Mouse (Mus musculus): ENCODE results near the gene Zdhhc23. TPM values are rescaled to one million over a fixed set of nuclear protein-coding genes. Genes with fewer than 3 reads are reported as not detected.

Gene Zdhhc23
- total and polyA plus RNA-seq, 3 experiments: 0.33 to 1.1 (median 1.1) TPM

DNA sequence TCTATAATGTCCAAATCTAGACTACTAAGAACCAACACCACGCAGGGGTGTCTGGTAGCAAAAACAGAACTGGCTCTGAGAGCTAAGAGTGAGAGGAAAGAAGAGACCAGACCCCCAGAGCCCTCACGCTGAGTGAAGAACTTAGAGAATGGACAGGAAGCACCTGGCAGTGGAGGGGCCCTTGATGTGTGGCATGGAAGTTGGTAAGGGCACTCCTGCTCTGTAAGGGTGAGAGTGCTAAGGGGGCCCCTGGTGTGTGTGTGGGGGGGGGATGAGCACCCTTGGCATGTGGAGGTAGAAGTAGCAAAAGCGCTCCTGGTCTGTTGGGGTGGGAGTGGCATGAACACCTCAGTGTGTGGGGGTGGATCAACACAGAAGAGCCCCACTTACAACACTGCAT, 9.2 kb downstream of the Zdhhc23 start:
- DNase-seq: no peak

DNA sequence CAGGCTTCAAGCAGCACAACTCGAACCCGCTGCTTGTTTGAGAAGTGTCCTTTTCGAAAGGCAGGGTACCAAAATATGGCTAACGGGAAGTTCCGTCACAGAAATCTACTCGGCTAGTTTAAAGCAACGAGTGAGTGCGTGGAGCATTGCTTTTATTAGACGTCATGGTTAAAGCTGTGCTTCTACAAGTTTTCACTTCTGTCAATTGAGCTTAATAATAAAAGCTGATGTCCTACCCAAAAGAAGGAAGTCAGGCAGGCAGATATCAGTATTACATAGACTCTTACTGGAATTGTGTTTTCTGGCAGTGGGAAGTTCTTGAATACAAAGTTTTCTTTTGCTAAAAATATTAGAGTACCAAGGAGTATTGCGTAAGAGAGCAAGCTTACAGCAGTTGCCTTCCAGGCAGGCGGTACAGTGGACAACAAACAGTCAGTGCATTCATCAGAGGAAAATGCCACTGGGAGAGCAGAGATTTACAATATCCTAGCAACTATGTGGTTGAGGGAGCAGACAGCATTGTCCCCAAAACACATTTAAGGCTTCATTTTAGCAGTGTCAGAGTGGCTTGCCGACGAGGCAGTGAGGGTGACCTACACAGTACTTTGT, 13.7 kb downstream of the Zdhhc23 start:
- no peak for DNase-seq

DNA sequence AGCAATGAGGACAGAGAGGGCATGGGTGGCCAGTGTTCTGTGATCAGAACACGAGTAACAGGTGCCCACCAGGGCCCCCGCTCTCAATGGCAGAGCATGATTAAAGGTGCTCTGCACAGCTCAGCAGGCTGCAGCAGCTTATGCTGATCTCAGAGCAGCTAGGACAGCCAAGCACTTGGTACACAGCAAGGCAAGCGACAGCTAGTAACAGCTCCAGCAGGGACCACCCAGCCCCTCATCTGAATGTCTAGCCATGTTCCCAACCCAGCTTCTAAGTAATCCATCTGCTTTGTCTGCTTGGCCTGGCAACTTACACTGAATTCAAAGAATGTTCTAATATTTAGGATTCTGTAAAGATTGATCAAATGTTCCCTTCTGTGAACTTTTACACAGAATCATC, 15.8 kb downstream of the Zdhhc23 start:
- no peak for DNase-seq

GRCm38 (mm10) chr16:43963291-43963690, 16.3 kb downstream of the Zdhhc23 start:
- no peak for DNase-seq

GRCm38 (mm10) chr16:43958038-43958437, 21.6 kb downstream of the Zdhhc23 start:
- no peak for DNase-seq

DNA sequence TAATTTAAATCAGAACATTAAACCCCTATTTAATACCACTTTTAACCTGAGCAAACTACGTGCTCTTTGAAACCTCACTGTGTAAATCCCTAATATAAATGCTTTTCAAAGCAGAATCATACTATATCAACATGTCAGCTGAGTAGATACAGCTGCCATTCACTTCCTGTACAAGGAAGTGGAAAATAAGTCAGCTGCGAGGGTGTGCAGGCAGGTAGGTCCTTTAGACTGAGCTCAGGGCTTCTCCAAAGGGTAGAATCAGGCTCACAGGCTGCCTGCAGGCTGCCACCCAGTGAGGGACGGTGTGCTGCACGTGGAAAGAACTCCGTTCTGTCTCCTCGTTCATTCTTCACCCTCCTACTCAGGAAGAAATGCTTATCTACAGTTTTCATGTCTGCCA, 24.7 kb downstream of the Zdhhc23 start:
- DNase-seq: no peak

- DNase-seq: no peak
These were observed 28.0 kb downstream of the Zdhhc23 start for GRCm38 (mm10) chr16:43951591-43951990.

GRCm38 (mm10) chr16:43945869-43946268, 33.7 kb downstream of the Zdhhc23 start:
- no peak for DNase-seq

GRCm38 (mm10) chr16:43945351-43945750, 34.2 kb downstream of the Zdhhc23 start:
- DNase-seq: no peak

- DNase-seq: no peak
These were observed 38.7 kb downstream of the Zdhhc23 start for GRCm38 (mm10) chr16:43940846-43941245.

DNA sequence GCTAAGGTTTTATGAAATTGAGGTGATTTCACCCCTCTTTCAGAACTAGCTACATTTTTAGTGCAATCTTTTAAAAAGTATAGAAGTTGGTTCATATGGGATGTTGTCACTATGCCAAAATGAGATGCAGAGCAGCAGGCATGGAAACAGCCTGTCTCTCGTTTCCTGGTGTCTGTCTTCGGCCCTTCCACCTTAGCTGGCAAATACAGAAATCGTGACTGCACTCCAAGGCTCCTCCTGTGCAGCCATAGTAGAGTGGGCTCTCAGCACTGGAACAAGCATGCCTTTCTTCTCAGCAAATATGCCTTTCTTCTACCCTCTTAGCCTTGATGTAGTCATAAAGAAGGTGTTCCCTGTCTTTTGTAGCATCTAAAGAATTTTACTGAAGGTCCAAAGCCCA, 43.7 kb downstream of the Zdhhc23 start:
- no peak for DNase-seq

GRCm38 (mm10) chr16:43935367-43935766, 44.2 kb downstream of the Zdhhc23 start:
- DNase-seq: no peak

DNA sequence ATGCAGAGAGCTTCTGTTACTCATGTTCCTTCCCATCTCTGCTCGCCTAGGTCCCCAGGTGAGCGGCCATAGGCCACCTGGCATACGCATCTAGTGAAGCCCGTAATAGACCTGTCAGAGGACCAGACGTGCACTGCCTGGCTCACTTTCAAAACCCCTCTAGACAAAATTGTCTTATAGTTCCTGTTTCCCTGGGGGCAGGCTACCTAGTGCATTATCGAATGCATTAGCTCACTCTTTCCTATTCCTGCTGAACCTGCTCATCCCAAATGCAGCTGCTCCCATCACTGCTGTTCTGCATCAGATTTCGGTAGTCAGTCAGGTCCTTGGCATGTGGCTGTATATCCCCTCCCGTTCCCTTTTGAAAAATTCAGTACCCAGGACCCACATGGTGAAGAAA, 44.7 kb downstream of the Zdhhc23 start:
- no peak for DNase-seq

GRCm38 (mm10) chr16:43933041-43933440, 46.5 kb downstream of the Zdhhc23 start:
- no peak for DNase-seq

DNA sequence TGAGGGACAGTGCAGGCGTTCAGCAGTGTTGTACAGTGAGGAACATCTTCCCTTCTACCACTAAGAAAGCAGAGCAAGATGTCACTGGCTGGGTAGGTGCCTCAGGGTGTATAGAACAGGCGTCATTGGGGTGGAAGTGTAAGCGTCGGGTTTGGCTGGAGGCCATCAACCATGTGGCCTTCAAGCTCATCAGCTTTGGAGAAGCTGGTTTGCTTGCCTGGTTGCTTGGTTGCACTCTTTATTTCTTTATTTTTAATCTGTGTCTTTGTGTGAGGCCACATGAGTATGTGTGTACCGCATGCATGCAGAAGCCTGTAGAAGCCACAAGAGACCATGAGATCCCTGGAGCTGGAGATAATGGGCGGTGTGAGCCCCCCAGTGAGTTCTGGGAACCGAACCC, 47.3 kb downstream of the Zdhhc23 start:
- no peak for DNase-seq

DNA sequence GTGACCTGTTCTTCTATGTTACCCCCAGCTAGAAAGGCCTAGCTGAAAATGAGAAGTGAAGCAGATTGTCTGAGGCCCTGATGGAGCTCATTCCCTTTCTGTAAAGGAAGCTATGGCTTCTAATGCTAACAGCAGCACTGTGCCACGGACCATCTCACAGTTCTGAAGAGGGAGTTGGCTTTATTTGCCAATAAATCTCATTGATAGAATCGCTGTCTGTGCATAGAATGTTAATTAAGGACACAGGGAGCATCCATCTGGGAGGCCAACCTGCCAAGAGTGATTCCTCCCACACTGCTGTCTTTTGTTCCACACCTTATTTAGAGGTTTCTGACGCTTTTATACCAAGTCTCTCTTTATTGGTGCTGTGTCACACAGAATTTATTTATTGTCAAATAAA, 48.1 kb downstream of the Zdhhc23 start:
- no peak for DNase-seq

GRCm38 (mm10) chr16:43930577-43930976, 49.0 kb downstream of the Zdhhc23 start:
- DNase-seq: no peak

- DNase-seq: no peak
These were observed 53.2 kb downstream of the Zdhhc23 start, which contains the start of gene Qtrt2 for GRCm38 (mm10) chr16:43926341-43926859. Qtrt2 (minus strand) TSS chr16:43926809.

GRCm38 (mm10) chr16:43925846-43926245, 53.7 kb downstream of the Zdhhc23 start:
- no peak for DNase-seq

DNA sequence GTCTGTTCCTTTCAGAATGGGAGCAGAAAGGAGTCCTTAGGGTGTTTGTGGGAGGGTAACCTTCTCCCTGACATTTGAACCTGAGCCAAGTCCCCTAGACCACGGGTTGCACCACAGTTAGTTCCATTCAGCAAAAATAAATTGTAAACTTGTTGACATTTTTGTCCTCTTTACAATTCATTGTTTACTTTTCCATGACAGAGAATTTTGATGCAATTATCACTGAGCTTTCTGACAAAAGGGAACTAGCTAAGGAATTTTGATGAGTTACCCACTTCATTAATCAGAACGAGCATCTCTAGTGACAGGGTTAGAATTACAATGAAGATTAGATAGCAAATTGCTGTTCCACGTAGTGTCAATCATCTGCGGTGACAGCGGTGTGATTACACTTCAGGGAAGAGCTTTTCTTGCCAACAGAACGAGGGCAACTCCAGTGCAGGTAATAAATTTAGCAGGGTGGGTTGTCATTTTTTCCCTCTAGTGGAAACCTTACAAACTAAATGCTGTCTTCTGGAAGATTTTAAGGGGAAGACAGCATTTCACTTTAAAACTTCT, 54.5 kb downstream of the Zdhhc23 start:
- no peak for DNase-seq

DNA sequence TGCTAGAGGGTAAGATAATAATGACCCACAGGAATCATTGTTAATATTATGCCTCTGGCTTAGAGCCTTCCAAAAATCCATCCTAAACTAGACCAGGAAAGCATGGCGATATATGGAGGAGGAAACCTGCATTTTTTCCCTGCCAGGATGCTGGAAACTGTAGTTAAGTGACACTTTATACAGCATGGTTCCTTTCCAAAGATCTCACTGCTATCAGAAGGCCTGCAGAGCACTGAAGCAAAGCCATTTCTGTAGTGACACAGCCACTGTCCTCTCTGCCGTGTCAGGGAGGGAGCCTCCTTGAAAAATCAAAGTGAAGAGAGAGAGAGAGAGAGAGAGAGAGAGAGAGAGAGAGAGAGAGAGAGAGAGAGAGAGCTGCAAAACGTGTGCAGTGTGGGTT, 57.0 kb downstream of the Zdhhc23 start:
- DNase-seq: no peak

- no peak for DNase-seq
These were observed 57.6 kb downstream of the Zdhhc23 start for GRCm38 (mm10) chr16:43922024-43922423.

- no peak for DNase-seq
These were observed 60.7 kb downstream of the Zdhhc23 start for GRCm38 (mm10) chr16:43918867-43919266.

Data from adrenal gland, adult 2 months (tissue).